Mouse (Mus musculus) testis, postnatal 10 days (tissue): ENCODE data around the gene Vmn2r121.

ENCODE experiments used
- DNase-seq: peaks from one replicate; pipeline ENCODE4 v3.0.0; 2021; ENCODE audit warnings: low spot score

Vmn2r121 gene

DNA sequence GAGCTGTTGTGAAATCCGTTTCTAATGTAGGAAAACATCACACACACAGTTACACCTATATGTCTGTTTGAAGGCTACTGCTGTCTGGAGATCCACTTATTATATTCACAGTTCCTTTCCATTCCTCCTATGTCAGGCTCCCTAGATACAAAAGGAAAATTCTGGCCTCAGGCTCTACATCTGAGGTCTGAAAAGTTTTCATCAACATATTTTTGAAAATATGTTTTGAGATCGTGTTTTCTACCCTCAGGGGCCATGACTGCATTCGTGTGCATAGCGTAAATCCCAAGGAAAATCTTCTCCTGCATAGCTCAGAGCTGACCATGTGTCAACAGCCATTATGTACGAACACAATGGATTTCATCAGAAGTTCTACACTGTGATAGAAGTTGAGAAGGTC lies at the start of gene Vmn2r121:
Gene Vmn2r121, minus strand, starts transcription at position 101 of the 400 bp plus-strand sequence.
- DNase-seq = no peak
